ENCODE assay signal across 14 mouse cellular contexts in the genomic region with DNA sequence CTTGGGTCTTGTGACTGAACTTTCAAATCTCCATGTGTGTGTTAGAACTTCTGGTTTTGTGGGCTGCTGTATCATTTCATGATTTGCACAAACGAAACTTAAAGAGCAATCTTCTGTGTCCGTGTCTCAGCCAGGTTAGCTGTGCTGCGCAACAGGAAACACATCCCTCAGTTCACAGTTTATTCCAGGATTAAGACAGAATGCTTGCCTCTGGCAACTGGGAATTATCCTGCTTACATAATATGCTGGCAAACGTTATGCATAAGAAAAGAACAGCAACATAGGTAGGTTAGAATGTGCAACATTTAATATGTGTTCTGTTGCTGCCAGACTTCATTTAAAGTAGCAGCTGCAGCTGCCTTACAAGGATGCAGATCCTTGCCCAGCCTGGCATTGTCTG.
"Had no signal": no experiment of that assay in that cellular context is flagged by ENCODE, and none has a peak within 500 bp of the region (broad histone marks: within the 10 kb centered on the region; RNA-seq: fewer than 3 reads in every experiment).

No protein-coding gene starts in this region.

- H3K27me3 ChIP-seq: limb, embryonic 13.5 days; neural tube, embryonic 12.5 days; stomach, embryonic 15.5 days had no signal

- DNase-seq: kidney, adult 9 months; kidney, postnatal 36 days; layer of hippocampus, adult 9-11 months; left cerebral cortex, postnatal 4 days; lung, adult 18-20 months; lung, postnatal 4 days; midbrain, embryonic 14.5 days; thymus, postnatal 4 days had no signal

- H3K4me1 ChIP-seq: limb, embryonic 13.5 days; neural tube, embryonic 12.5 days; stomach, embryonic 15.5 days had no signal

- H3K27ac ChIP-seq: kidney, postnatal 0 days; limb, embryonic 13.5 days; liver, embryonic 14.5 days; midbrain, embryonic 10.5 days; neural tube, embryonic 12.5 days; stomach, embryonic 15.5 days had no signal

- H3K36me3 ChIP-seq: limb, embryonic 13.5 days; midbrain, embryonic 10.5 days; neural tube, embryonic 12.5 days; stomach, embryonic 15.5 days had no signal

- H3K4me3 ChIP-seq: limb, embryonic 13.5 days; midbrain, embryonic 10.5 days; neural tube, embryonic 12.5 days; stomach, embryonic 15.5 days had no signal

- H3K9me3 ChIP-seq: limb, embryonic 13.5 days; midbrain, embryonic 10.5 days; neural tube, embryonic 12.5 days; stomach, embryonic 15.5 days had no signal

- H3K4me2 ChIP-seq: limb, embryonic 13.5 days; neural tube, embryonic 12.5 days; stomach, embryonic 15.5 days had no signal
